Mouse (Mus musculus): ENCODE data around the gene Camta1.

Camta1 gene

GRCm38 (mm10) chr4:151180394-151180902 is 681.2 kb downstream of the Camta1 start:
- DNase-seq: no peak

GRCm38 (mm10) chr4:151179639-151180038 is 682.0 kb downstream of the Camta1 start:
- DNase-seq: no peak

GRCm38 (mm10) chr4:151178970-151179378 is 682.7 kb downstream of the Camta1 start:
- no peak for DNase-seq

GRCm38 (mm10) chr4:151172526-151172925 is 689.1 kb downstream of the Camta1 start:
- DNase-seq: no peak

GRCm38 (mm10) chr4:151171117-151171516 is 690.6 kb downstream of the Camta1 start:
- no peak for DNase-seq

GRCm38 (mm10) chr4:151170658-151171057 is 691.0 kb downstream of the Camta1 start:
- no peak for DNase-seq

- no peak for DNase-seq
These were observed 694.7 kb downstream of the Camta1 start for GRCm38 (mm10) chr4:151166969-151167368.

GRCm38 (mm10) chr4:151165539-151165938 is 696.1 kb downstream of the Camta1 start:
- no peak for DNase-seq

- no peak for DNase-seq
These were observed 697.4 kb downstream of the Camta1 start for GRCm38 (mm10) chr4:151164309-151164708.

- no peak for DNase-seq
These were observed 699.8 kb downstream of the Camta1 start for GRCm38 (mm10) chr4:151161869-151162268.

GRCm38 (mm10) chr4:151160932-151161331 is 700.7 kb downstream of the Camta1 start:
- DNase-seq: no peak

- DNase-seq: no peak
These were observed 701.2 kb downstream of the Camta1 start for GRCm38 (mm10) chr4:151160476-151160875.

- no peak for DNase-seq
These were observed 703.4 kb downstream of the Camta1 start for GRCm38 (mm10) chr4:151158250-151158649.

- DNase-seq: peak; percentile 19 to 20
These were observed 704.8 kb downstream of the Camta1 start for GRCm38 (mm10) chr4:151156904-151157303.

- no peak for DNase-seq
These were observed 706.1 kb downstream of the Camta1 start for GRCm38 (mm10) chr4:151155587-151155986.

GRCm38 (mm10) chr4:151154306-151154705 is 707.4 kb downstream of the Camta1 start:
- no peak for DNase-seq

- no peak for DNase-seq
These were observed 709.7 kb downstream of the Camta1 start for GRCm38 (mm10) chr4:151152010-151152409.

- DNase-seq: no peak
These were observed 710.8 kb downstream of the Camta1 start for GRCm38 (mm10) chr4:151150842-151151241.

- no peak for DNase-seq
These were observed 711.6 kb downstream of the Camta1 start for GRCm38 (mm10) chr4:151150115-151150514.

GRCm38 (mm10) chr4:151147541-151147940 is 714.1 kb downstream of the Camta1 start:
- DNase-seq: no peak

GRCm38 (mm10) chr4:151144121-151144520 is 717.6 kb downstream of the Camta1 start:
- no peak for DNase-seq

GRCm38 (mm10) chr4:151141196-151141880 is 720.3 kb downstream of the Camta1 start:
- peak; percentile 59 to 65 for DNase-seq

GRCm38 (mm10) chr4:151140368-151140982 is 721.2 kb downstream of the Camta1 start:
- DNase-seq: no peak

Measured in thymus, adult 18-20 months (tissue).